Mouse (Mus musculus): Measurements from ENCODE around the gene Il1r1.

The Il1r1 gene

GRCm38 (mm10) chr1:40224539-40225284 is at the start of gene Il1r1:
Gene Il1r1 (plus strand): TSS chr1:40225080.
- DNase-seq (ENCODE audit: low read depth, low spot score) = no peak

DNA sequence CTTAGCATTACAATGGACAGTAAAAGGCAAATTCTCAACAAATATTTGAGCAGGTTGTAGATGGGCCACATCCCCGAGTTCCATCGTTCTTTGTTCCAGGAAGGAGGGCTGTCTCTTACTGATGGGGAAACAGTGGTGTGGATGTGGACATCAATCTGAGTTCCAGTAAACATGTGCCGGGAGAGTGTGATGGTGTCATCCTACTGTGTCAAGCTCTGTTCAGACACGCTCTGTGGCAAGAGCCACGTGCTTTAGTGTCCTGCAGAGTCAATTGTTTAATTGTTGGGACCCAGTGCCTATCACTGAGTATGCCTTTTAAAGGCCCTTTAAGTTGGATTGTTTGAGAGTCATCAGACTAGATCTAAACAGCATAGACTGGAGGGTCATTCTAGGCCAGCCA is 49.8 kb upstream of the Il1r1 start:
- DNase-seq (ENCODE audit: low read depth, low spot score) = no peak

- DNase-seq (ENCODE audit: low read depth, low spot score) = no peak
Observed at GRCm38 (mm10) chr1:40175797-40176196, 49.1 kb upstream of the Il1r1 start.

- no peak for DNase-seq (ENCODE audit: low read depth, low spot score)
Observed at GRCm38 (mm10) chr1:40179031-40179430, 45.8 kb upstream of the Il1r1 start.

DNA sequence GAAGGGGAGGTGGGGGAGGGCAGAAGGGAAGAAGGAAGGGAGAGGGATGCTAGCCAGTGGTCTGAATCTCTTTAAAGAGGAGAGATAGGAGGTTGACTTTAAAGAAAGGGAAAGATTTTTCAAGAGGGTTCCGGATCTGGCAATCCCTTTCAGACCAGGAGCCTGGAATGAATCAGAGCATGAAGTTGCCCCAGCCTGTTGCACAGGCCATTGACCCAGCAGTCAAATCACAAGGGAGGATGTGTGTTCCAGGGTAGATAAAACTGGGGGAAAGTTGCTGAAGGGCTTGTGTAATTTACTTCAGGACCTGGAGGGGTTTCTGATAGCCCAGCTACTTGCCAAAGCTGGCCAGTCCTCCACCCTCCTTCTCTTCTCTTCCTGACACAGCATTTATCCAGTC is 45.4 kb upstream of the Il1r1 start:
- DNase-seq (ENCODE audit: low read depth, low spot score) = no peak

DNA sequence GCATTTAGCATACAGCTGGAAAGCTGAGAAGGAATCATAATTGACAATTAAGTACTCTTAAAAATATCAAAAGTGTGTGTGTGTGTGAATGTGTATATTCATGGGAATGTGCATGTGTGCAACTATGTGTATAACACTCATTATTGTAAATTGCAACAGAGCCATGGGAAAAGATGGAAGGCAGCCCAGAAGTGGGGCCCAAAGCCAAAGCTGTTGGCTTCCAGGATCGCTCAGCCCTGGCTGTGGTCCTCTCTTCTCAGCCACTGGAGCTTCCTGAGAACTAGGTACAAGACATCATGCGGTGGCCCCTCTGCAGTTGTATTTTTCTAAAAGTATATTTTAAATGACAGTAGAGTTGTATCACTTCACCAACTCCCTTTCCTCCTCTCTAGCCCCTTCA is 44.0 kb upstream of the Il1r1 start:
- no peak for DNase-seq (ENCODE audit: low read depth, low spot score)

GRCm38 (mm10) chr1:40181716-40182115 is 43.2 kb upstream of the Il1r1 start:
- DNase-seq (ENCODE audit: low read depth, low spot score) = no peak

DNA sequence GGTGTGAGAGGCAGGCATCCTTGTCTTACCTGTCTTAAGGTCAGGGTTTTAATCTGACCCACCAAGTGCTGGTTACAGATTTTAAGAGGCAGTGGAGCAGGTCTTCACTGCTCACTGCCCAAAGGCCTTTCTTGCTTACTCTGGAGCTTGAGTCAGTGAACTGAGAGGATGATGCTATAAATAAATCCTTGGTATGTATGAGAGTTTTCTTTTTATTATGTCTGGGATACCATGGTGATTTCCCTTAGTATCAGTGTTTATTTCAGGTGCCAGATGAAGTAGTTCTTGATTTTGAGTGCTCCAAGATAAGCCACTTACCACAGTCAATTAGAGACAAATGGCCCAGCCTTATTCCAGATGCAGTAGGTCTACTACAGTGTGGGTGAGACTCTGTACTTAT is 41.5 kb upstream of the Il1r1 start:
- no peak for DNase-seq (ENCODE audit: low read depth, low spot score)

- DNase-seq (ENCODE audit: low read depth, low spot score) = no peak
Observed at GRCm38 (mm10) chr1:40187961-40188360, 36.9 kb upstream of the Il1r1 start.

DNA sequence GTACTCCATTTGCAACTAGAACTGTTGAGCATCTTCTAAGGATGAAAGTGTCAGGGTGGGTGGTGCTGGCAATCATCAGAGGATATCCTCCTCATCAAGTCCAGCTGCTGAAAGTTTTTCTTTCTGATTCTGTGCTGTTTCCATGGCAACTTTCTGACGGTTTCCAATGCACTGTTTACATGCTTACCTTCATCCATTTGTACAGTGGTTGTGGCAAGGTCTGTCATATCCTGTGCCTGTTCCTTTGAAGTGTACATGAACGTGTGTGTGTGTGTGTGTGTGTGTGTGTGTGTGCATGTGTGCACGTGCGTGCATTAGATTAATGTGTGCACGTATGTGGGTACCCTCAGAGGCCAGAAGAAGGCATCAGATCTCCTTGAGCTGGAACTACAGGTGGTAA is 34.9 kb upstream of the Il1r1 start:
- no peak for DNase-seq (ENCODE audit: low read depth, low spot score)

- DNase-seq (ENCODE audit: low read depth, low spot score) = no peak
Observed at GRCm38 (mm10) chr1:40190837-40191236, 34.0 kb upstream of the Il1r1 start.

DNA sequence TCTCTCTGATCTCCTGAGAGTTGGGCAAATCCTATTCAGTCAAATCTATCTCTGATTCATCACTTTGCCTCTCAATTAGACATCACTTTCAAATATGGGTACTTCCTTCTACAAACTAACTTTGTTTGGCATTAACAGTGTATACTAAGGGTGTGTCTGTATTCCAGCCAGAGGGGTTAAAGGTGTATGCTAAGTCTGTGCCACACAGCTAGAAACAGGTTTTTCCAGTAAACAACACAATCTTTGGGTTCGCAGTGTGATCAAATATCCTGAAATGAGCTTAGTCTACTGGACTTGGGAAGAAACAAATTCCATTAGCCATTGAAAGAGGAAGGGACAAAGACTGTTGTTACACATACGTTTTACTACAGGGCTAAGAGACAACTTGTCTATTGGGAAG is 30.6 kb upstream of the Il1r1 start:
- no peak for DNase-seq (ENCODE audit: low read depth, low spot score)

DNA sequence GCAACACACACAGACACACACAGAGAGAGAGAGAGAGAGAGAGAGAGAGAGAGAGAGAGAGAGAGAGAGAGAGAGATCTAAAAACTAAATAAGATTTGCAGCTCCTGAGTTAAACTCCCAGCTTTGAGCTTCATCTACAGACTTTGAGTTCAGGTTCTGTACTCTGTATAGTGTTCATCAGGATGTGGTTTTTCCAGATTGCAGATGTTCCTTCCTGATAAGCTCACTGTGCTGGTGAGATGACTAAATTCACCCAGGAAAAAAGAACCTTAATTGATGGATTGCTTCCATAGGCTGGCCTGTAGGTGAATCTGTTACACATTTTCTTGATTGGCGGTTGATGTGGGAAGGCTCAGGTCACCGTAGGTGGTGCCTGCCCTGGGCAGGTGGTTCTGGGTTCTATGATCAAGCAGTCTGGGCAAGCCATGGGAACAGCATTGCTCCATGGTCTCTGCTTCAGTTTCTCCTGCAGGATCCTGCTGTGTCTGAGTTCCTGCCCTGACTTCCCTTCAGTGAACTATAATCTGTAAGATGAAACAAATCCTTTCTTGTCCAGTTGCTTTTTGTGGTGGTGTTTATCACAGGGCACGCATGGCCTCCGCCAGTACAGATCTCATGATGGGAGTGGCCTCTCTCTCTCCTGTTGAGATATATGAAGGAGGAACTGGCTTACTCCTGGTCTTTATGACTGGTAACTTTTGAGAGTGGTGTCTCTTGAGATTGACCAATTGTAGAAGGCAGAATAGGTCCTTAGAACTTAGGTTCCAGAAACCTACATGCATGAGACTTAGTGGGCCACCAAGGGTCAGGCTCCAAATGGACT is 11.3 kb upstream of the Il1r1 start:
- DNase-seq (ENCODE audit: low read depth, low spot score) = no peak

DNA sequence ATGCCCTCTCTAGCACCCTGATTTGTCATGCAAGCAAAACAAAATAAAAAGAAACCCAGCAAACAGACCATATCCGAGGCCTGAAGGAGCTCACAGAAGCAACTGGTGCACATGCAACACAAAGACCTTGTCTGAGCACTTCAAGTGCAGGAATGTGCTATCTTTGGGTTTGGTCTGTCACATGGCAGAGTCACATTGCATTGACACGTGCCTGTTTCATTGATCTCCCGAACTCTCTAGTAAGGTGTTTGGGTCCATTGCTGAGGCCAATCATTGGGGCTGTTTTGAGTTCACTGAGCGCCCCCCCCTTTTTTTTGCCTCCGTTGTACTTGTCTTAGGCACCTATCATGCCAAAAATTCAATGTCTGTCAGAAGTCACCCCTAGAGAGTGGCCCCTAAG is 7.4 kb upstream of the Il1r1 start:
- no peak for DNase-seq (ENCODE audit: low read depth, low spot score)

- no peak for DNase-seq (ENCODE audit: low read depth, low spot score)
Observed at GRCm38 (mm10) chr1:40218603-40219002, 6.3 kb upstream of the Il1r1 start.

DNA sequence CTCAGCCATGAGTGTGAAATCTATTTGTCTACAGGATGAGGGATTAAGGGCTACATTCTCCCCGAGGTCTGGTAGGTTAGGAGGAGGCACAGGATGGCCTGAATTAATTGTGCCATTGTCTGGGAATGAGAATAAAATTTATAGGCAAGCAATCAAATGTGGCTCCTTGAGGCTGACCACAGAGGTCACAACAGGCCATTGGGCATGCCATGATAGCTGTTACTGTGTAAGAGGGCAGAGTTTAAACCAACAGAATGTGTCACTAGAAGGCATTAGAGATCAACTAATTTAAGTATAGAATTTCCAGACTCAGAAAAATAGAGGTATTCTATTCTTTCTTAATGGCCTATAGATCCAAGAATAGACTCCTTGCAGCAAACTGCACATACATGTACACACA is 4.3 kb upstream of the Il1r1 start:
- no peak for DNase-seq (ENCODE audit: low read depth, low spot score)

DNA sequence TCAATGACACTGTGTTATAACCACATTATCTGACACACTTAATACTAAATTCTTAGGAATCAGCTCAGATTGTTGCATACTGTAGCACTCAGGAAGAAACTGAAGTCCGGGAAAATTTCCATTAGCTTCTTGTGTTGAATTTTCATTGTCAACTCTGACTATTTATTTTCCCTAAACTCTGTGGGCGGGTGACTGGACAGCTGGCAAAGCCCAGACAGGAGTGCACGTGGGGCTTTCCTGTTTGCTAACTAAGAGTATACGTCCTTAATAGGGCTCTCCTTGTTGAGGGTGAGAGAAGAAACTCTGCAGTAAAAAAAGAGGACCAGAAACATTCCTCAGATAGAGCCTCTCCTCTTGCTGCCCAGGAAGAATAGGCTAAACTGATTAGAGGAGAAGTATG is 3.0 kb upstream of the Il1r1 start:
- no peak for DNase-seq (ENCODE audit: low read depth, low spot score)

DNA sequence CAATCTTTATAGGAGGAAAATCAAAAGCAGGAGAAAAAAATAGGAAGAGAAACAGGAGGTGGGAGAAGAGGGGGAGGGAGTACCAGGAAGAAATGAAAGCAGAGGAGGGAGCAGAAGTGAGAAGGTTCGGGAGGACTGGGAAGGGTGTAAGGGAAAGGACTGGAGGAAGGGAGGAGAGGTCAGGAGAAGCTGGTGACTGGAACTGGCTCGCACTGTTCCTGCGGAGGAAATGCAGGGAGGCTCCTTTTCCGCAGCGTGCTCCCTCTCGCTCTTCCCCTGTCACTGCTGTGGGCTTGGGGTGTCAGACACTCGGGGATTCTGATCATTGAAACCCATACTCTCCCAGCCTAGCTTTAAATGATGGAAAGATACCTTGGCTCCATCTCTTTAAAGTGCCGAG is 2.2 kb upstream of the Il1r1 start:
- no peak for DNase-seq (ENCODE audit: low read depth, low spot score)

DNA sequence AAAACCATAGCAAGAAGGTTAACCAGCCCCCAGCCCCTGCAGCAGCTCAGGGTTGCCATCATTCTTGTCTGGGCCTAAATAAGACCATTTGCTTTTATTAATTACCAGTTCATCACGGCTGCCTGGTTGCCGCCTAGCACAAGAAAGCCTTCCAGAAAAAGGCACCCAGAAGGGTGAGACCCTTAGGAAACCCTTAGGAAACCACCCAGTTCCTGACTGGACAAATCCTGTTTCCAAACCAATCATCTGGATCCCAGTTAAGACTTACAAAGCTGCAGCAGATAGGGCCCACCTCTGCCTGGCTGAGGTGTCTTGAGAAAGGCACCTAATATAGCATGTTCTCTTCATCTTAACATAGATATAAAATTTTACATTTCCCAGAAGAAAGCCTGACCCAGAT is 1.3 kb upstream of the Il1r1 start:
- DNase-seq (ENCODE audit: low read depth, low spot score) = no peak

- DNase-seq (ENCODE audit: low read depth, low spot score) = no peak
Observed at GRCm38 (mm10) chr1:40225580-40225979, 700 bp downstream of the Il1r1 start.

- no peak for DNase-seq (ENCODE audit: low read depth, low spot score)
Observed at GRCm38 (mm10) chr1:40229033-40229432, 4.2 kb downstream of the Il1r1 start.

GRCm38 (mm10) chr1:40229771-40230280 is 4.9 kb downstream of the Il1r1 start:
- DNase-seq (ENCODE audit: low read depth, low spot score) = no peak

- no peak for DNase-seq (ENCODE audit: low read depth, low spot score)
Observed at GRCm38 (mm10) chr1:40230336-40230735, 5.5 kb downstream of the Il1r1 start.

Data from retina, postnatal 7 days (tissue).